15 mouse cellular contexts compared by ENCODE assay signal in the genomic region with DNA sequence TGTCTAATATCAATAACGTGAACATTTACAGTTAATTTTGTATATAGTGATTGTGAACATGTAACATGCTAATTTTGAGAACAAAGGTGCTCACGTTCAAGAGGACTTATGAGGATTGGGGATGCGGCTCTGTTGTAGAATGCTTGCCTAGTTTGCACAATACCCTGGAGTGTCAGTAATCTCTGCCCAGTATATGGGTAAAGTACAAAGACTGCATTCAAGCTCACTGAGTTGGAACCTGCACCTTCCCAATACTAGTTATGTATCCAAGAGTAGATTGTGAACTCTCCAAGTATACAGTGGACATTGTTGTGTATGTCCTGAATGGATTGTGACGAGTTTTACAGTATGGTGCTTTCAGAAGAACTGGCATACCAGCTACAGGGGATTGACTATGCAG.
"Had no signal": no experiment of that assay in that cellular context is flagged by ENCODE, and none has a peak within 500 bp of the region (broad histone marks: within the 10 kb centered on the region; RNA-seq: fewer than 3 reads in every experiment).

No protein-coding gene starts in this region.

- H3K9me3 ChIP-seq: midbrain, embryonic 10.5 days; midbrain, embryonic 12.5 days; neural tube, embryonic 12.5 days; stomach, embryonic 15.5 days had no signal

- H3K4me3 ChIP-seq: midbrain, embryonic 10.5 days; midbrain, embryonic 12.5 days; neural tube, embryonic 12.5 days; stomach, embryonic 15.5 days had no signal

- H3K36me3 ChIP-seq: midbrain, embryonic 10.5 days; midbrain, embryonic 12.5 days; neural tube, embryonic 12.5 days; stomach, embryonic 15.5 days had no signal

- H3K4me1 ChIP-seq: midbrain, embryonic 10.5 days; midbrain, embryonic 12.5 days; neural tube, embryonic 12.5 days; stomach, embryonic 15.5 days had no signal

- H3K27ac ChIP-seq: midbrain, embryonic 10.5 days; midbrain, embryonic 12.5 days; neural tube, embryonic 12.5 days; stomach, embryonic 15.5 days; stomach, postnatal 0 days had no signal

- H3K27me3 ChIP-seq: midbrain, embryonic 12.5 days; neural tube, embryonic 12.5 days; stomach, embryonic 15.5 days had no signal

- H3K9ac ChIP-seq: lung, embryonic 14.5 days; midbrain, embryonic 12.5 days; neural tube, embryonic 12.5 days; stomach, embryonic 15.5 days had no signal

- DNase-seq: lung, adult 18-20 months; lung, postnatal 10 days; lung, postnatal 4 days; midbrain, embryonic 14.5 days; right cerebral cortex, postnatal 14 days; thymus, adult 2 months; thymus, postnatal 25 days; thymus, postnatal 4 days had no signal

- ATAC-seq: midbrain, embryonic 16.5 days had no signal

- H3K4me2 ChIP-seq: lung, embryonic 14.5 days; midbrain, embryonic 12.5 days; neural tube, embryonic 12.5 days; stomach, embryonic 15.5 days had no signal
